Mouse (Mus musculus) kidney, adult 2 months (tissue): ENCODE results near the gene Ncor2.

ENCODE experiments used
- CTCF ChIP-seq: fragments of 200-500 bp; conservative IDR thresholded peaks from 2 replicates; pipeline ENCODE4 v1.5.1; 2011; ENCODE audit warnings: low read depth, mild to moderate bottlenecking, control low read depth, low read length, moderate library complexity, mixed read lengths; ENCODE audit not compliant: insufficient read depth, insufficient read length
- POLR2A ChIP-seq: fragments of 200-500 bp; IDR thresholded peaks from one replicate; pipeline ENCODE4 v1.6.1; 2011; ENCODE audit warnings: low read depth, low read length, control low read depth

DNA sequence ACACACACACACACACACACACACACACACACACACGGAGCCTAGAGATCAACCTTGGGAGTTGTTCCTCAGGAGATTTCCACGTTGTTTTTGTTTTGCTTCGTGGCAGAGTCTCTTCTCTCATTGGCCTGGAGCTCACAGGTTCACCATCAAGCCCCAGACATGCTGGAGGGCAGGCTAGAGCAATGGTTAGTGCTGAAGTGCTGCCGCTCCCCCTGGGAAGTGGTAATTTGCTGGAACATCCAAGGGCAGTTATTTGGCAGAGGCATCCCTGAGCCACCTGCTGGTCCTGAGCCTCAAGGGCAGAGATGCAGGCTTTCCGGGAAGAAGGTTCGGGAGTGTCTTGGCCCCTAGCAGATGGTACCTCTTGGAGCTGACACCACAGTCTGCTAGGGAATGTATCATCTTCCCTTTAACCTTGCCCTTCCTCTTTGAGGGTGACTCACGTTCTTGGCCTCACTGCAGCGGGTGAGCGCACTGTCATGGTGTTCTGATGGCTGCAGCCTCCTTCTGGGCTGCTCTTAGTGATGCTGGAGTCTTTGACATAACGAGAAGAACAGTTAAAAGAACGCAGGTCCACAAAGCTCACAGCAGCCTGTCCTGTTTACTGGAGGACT is 25.3 kb upstream of the Ncor2 start:
- TF ChIP-seq POLR2A, result no peak
- TF ChIP-seq CTCF, result no peak
